Mouse (Mus musculus) heart, postnatal 0 days (tissue): ENCODE measurements around the gene Abcg4. TPM values are rescaled to one million over a fixed set of nuclear protein-coding genes. Genes with fewer than 3 reads are reported as not detected.
A peak's percentile ranks its signal among the peaks of the same experiment; 100 is the strongest.

Source experiments
- ATAC-seq: fragments of 200-750 bp; cut with Nextera tagmentation; 2 replicates; pipeline ENCODE4 v1.8.0; 2017; ENCODE audit warnings: low read depth, moderate number of reproducible peaks, moderate library complexity; ENCODE audit not compliant: insufficient read depth
- DNase-seq: peaks from one replicate; pipeline ENCODE4 v3.0.0-alpha.2; 2016; ENCODE audit warnings: low spot score
- H3K27ac ChIP-seq: fragments of 300-500 bp; sonication (generic); 2 replicates; pipeline ENCODE4 v1.5.1; 2014; ENCODE audit warnings: low read depth, mild to moderate bottlenecking
- H3K27me3 ChIP-seq: fragments of 300-500 bp; sonication (generic); 2 replicates; pipeline ENCODE4 v1.6.1; 2014; ENCODE audit warnings: low read length, mixed read lengths; ENCODE audit not compliant: control insufficient read depth, insufficient read depth
- H3K36me3 ChIP-seq: fragments of 300-500 bp; sonication (generic); replicated peaks from 2 replicates; pipeline ENCODE4 v1.6.1; 2014; ENCODE audit warnings: low read length, mixed read lengths; ENCODE audit not compliant: control insufficient read depth, insufficient read depth
- H3K4me1 ChIP-seq: fragments of 300-500 bp; sonication (generic); 2 replicates; pipeline ENCODE4 v1.6.1; 2014; ENCODE audit warnings: antibody characterized with exemption; ENCODE audit not compliant: control insufficient read depth, insufficient read depth
- H3K4me2 ChIP-seq: fragments of 300-500 bp; sonication (generic); 2 replicates; pipeline ENCODE4 v1.6.1; 2014; ENCODE audit warnings: low read depth, mild to moderate bottlenecking, low read length, moderate library complexity
- H3K4me3 ChIP-seq: fragments of 300-500 bp; sonication (generic); 2 replicates; pipeline ENCODE4 v1.5.1; 2014; ENCODE audit warnings: low read depth, low read length
- H3K9ac ChIP-seq: fragments of 300-500 bp; sonication (generic); replicated peaks from 2 replicates; pipeline ENCODE4 v1.6.1; 2014; ENCODE audit warnings: low read depth, low read length, mixed read lengths
- H3K9me3 ChIP-seq: fragments of 300-500 bp; sonication (generic); replicated peaks from 2 replicates; pipeline ENCODE4 v1.6.1; 2016; ENCODE audit warnings: low read length; ENCODE audit not compliant: control insufficient read depth
- CTCF ChIP-seq: IDR thresholded peaks from 2 replicates; pipeline ENCODE4 v1.5.1; 2016; ENCODE audit warnings: antibody characterized with exemption, control low read depth, low read depth
- EP300 ChIP-seq: IDR thresholded peaks from 2 replicates; pipeline ENCODE4 v1.6.1; 2016; ENCODE audit warnings: antibody characterized with exemption, low read depth
- WGBS: fragments of 180-500 bp; shearing (Covaris S2); extraction: QIAGEN DNeasy Blood & Tissue Kit; methylation state at CpG from one replicate; pipeline ENCODE4 v1.1.7; 2014; 5-methylcytosine and 5-hydroxymethylcytosine counted together
- microRNA-seq: library from miRNA; unstranded; fragments of <30 nt; microRNA quantifications from one replicate; pipeline ENCODE4, GENCODE M21; 2016
- polyA plus RNA-seq: library from polyadenylated mRNA; unstranded; fragments of >200 nt; fragmentation: Nextera tagmentation; extraction: Ambion mirVana; gene quantifications from 2 replicates; pipeline ENCODE4 v1.2.1, GENCODE M21; 2015
- total RNA-seq: library from RNA; depleted of rRNA; stranded (reverse); fragments of >200 nt; gene quantifications from 2 replicates; pipeline ENCODE4 v1.2.3, GENCODE M21; 2014; ENCODE audit warnings: low replicate concordance; rRNA removed

The Abcg4 gene
- total and polyA plus RNA-seq, 2 experiments from 2014 or later = 0.49 to 2.1 TPM

DNA sequence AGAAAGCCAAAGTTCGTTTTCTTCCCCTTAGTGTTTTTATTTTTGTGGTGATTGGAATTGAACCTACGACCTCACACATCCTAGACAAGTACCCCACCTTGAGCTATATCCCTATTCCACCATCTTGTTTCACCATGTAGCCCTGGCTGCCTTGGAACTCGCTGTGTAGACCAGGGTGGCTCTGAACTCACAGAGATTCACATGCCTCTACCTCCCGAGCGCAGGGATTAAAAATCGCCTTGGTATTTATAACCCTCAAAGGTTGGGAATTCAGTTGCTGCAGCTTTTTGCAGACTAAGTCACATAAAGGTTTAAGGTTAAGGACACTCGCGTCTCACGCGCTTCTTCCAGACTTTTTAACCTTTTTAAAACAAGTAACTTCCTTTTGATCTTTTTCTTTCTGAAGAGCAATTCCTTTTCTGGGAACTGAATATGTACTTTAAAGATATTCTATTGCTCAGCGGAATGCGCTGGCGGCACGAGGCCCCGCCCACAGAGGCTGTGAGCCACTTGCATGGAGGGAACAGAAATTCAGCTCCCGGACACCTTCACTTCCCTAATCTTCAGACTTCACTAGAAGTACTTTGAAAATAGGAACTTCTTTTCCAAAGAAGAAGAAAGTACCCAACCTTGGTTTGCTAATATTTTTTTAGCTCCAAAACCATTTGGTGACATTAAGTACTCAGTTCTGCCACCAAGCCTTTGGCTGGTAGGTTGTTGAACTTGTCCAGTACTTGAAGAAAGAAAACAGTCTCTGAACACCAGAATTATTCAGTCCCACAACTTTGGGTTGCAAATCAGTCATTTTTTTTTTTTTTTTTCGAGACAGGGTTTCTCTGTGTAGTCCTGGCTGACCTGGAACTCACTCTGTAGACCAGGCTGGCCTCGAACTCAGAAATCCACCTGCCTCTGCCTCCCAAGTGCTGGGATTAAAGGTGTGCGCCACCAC, 53.7 kb downstream of the Abcg4 start:
- H3K9ac ChIP-seq = peak overlapping the region; percentile 49; the same call in 1 of the 2 replicates
- TF ChIP-seq CTCF (no peak), EP300 (0 out of 2 replicates have a peak, but pooled peaks have one; percentile 2)
- peak; percentile 68 for DNase-seq
- WGBS = 20% methylated on average over 19 of the region's 19 CpGs
- H3K4me1 ChIP-seq = peaks cover 21% of the 10 kb centered on the region
- ATAC-seq = no peak
- peak overlapping the region; percentile 75 for H3K4me3 ChIP-seq
- no peaks in the 10 kb centered on the region for H3K9me3 ChIP-seq
- peak overlapping the region; percentile 52 for H3K4me2 ChIP-seq
- no peaks in the 10 kb centered on the region for H3K27me3 ChIP-seq
- H3K27ac ChIP-seq = peak overlapping the region; percentile 69
- H3K36me3 ChIP-seq = no peaks in the 10 kb centered on the region

DNA sequence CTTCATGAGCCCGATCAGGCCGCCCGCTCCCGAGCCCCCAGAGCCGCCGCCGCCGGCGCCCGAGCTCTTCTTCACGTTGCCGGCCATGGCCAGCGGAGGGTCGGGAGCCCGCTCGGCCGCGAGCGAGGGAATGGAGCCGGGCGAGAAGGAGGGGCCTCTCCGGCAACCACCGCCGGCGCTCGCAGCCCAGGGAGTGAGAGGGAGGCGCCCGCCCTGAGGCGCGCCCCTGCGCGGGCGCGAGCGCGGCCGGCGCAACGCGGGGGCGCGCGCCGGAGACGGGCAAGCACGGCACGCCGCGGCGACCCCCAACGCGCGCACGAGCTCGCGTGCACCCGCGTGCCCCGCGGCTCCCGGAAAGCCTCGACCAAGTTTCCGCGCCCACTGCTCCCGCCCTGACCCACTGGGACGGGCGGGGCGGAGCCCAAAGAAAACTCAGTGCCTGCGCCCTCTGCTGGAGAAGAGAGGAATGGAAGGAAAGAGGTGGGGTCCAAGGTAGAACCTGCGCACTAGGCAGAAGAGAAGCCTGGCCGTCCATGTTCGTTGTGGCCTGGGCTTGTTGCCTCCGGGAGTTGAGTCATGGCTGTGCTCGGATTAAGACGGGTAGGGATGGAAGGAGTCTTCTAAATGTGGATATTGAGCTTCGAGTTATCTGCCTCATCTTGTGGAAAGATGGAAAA, 54.5 kb downstream of the Abcg4 start, which contains the start of gene Cbl:
Gene Cbl (minus strand): TSS at position 248 of the 677 bp plus-strand sequence.
- H3K4me1 ChIP-seq = peaks cover 26% of the 10 kb centered on the region
- H3K36me3 ChIP-seq = no peaks in the 10 kb centered on the region
- WGBS = under 1% methylated on average over 41 of the region's 76 CpGs
- H3K27ac ChIP-seq = peak within 1 kb of the TSS; percentile 88
- H3K9ac ChIP-seq = peak within 1 kb of the TSS; percentile 84
- peak within 1 kb of the TSS; percentile 75 for H3K4me2 ChIP-seq
- ATAC-seq (peak; percentile 91), DNase-seq (peak; percentile 96)
- no peaks in the 10 kb centered on the region for H3K27me3 ChIP-seq
- peak within 1 kb of the TSS; percentile 75 for H3K4me3 ChIP-seq
- TF ChIP-seq EP300 (peak; percentile 31), CTCF (peak; percentile 99)
- no peaks in the 10 kb centered on the region for H3K9me3 ChIP-seq

DNA sequence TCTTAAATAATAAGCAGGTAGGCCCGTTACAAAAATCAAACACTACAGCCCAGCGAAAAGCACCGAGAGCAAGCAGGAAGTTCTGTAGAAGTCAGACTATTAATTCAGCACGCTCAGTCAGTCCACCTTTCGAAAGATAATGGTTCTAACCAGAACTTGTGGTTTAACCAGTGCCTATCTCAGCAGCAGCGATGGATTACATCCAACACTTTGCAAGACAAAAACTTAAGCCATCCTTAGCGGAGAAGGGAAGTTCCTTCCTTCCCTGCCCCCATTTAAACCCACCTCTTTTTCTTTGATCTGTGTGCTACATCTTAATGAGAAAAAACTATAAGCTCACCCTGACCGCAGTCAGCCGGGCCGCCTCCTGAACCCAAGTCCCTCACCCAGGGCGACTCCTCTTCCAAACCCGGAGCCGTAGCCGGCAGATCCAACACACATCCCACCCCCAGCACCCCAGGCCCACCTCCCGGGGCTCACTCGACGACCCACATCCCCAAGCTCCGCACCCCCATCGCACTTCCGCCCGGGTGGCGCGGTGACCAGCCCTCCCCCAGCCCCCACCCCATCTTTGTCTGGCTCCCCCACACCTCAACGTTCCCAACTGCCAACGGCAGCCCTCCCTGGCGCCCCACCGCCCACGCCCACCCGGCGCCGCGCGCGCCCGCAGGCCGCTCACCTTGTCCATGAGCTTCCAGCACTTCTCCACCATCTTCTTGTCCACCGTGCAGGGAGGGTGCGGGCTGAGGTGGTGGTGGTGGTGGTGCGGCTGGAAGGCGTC, 55.2 kb downstream of the Abcg4 start:
- peak; percentile 55 for ATAC-seq
- H3K4me2 ChIP-seq = peak overlapping the region; percentile 75
- H3K9ac ChIP-seq = peak overlapping the region; percentile 84
- peak; percentile 16 for DNase-seq
- peak overlapping the region; percentile 88 for H3K27ac ChIP-seq
- no peaks in the 10 kb centered on the region for H3K9me3 ChIP-seq
- peaks cover 29% of the 10 kb centered on the region for H3K4me1 ChIP-seq
- no peaks in the 10 kb centered on the region for H3K27me3 ChIP-seq
- H3K4me3 ChIP-seq = peak overlapping the region; percentile 75
- TF ChIP-seq CTCF (no peak), EP300 (no peak; the same call in 1 of the 2 replicates)
- WGBS = under 1% methylated on average over 39 of the region's 40 CpGs
- H3K36me3 ChIP-seq = no peaks in the 10 kb centered on the region

DNA sequence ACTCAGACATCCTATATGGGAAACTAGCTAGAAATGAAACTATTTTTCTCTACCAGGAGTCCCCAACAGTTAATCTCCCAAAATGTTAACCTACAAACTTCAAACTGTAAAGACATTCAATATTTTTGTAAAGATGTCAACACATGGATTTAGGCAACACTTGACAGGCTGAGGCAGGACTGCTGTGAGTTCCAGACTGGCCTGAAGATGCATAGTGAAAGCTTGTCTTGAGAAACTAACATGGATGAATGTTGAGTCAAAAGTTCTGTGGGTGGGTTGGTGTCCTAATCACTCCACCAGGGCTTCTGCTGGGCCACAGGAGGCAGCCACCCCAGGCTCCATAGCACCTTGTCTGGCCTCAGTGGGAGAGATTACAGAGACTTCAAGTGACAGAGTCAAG, 56.8 kb downstream of the Abcg4 start:
- peak overlapping the region; percentile 75; the same call in 1 of the 2 replicates for H3K4me2 ChIP-seq
- no peaks in the 10 kb centered on the region for H3K27me3 ChIP-seq
- no peaks in the 10 kb centered on the region for H3K9me3 ChIP-seq
- H3K4me1 ChIP-seq = peaks cover 29% of the 10 kb centered on the region
- ATAC-seq = no peak
- H3K36me3 ChIP-seq = no peaks in the 10 kb centered on the region
- H3K27ac ChIP-seq = no peak overlapping the region
- TF ChIP-seq CTCF = no peak
- no peak for TF ChIP-seq EP300
- no peak overlapping the region for H3K9ac ChIP-seq
- H3K4me3 ChIP-seq = no peak overlapping the region
- DNase-seq = no peak

DNA sequence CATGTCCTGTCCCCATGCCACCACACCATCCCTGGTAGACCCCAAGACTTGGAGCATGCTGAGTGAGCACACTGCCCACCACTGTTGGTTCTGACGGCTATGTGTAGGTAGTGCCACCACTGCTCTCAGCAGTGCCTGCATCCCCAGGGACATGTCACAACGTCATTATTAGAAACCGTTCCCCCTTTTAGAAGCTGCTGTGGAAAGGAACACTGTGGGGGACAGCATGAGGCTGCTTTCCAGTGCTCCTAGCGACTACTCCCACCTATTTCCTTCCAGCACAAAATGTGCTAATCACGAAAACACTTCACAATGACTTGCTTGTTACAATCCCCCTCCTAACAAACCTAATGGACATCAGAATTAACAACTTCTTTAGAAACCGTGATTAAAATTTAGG, 62.4 kb downstream of the Abcg4 start:
- H3K4me1 ChIP-seq = 0 out of 2 replicates have a peak, but pooled peaks cover 26% of the 10 kb centered on the region
- ATAC-seq = no peak
- no peak overlapping the region for H3K4me2 ChIP-seq
- H3K36me3 ChIP-seq = no peaks in the 10 kb centered on the region
- 26% methylated on average over 6 of the region's 6 CpGs for WGBS
- H3K27ac ChIP-seq = peak overlapping the region; percentile 51; the same call in 1 of the 2 replicates
- no peak overlapping the region for H3K4me3 ChIP-seq
- DNase-seq = peak; percentile 33
- no peak overlapping the region for H3K9ac ChIP-seq
- H3K9me3 ChIP-seq = no peaks in the 10 kb centered on the region
- H3K27me3 ChIP-seq = no peaks in the 10 kb centered on the region
- TF ChIP-seq CTCF (no peak), EP300 (no peak)

Small RNA genes within 50 kb of the gene (microRNA-seq; reads per million reads assigned to microRNA genes)
- not detected for gene Gm44335

Other genes with a start within 250 kb of the Abcg4 start
- gene Thy1, start 245.2 kb downstream of the Abcg4 start, total RNA-seq = 6.3 and 12.5 TPM in 2 replicates
- gene Thy1, start 245.2 kb downstream of the Abcg4 start, polyA plus RNA-seq = 3.6 and 4.4 TPM in 2 replicates
- gene Usp2, start 221.6 kb downstream of the Abcg4 start, total RNA-seq = 44.9 and 48.6 TPM in 2 replicates
- 114 and 121 TPM in 2 replicates for gene Usp2, start 221.6 kb downstream of the Abcg4 start, polyA plus RNA-seq
- gene Mfrp, start 186.9 kb downstream of the Abcg4 start, total RNA-seq = not detected in 2 replicates
- not detected in 2 replicates for gene Mfrp, start 186.9 kb downstream of the Abcg4 start, polyA plus RNA-seq
- gene C1qtnf5, start 181.4 kb downstream of the Abcg4 start, total RNA-seq = 9.0 TPM in 2 replicates
- gene C1qtnf5, start 181.4 kb downstream of the Abcg4 start, polyA plus RNA-seq = 4.1 and 4.5 TPM in 2 replicates
- gene Gm49380, start 175.1 kb downstream of the Abcg4 start, total RNA-seq = not detected in 2 replicates
- gene Gm49380, start 175.1 kb downstream of the Abcg4 start, polyA plus RNA-seq = 0.10 TPM in 1 of 2 replicates, not detected in the other
- gene Rnf26, start 175.1 kb downstream of the Abcg4 start, total RNA-seq = 13.0 and 16.6 TPM in 2 replicates
- gene Rnf26, start 175.1 kb downstream of the Abcg4 start, polyA plus RNA-seq = 13.7 and 14.1 TPM in 2 replicates
- 190 and 209 TPM in 2 replicates for gene Mcam, start 154.1 kb downstream of the Abcg4 start, total RNA-seq
- 47.1 and 54.2 TPM in 2 replicates for gene Mcam, start 154.1 kb downstream of the Abcg4 start, polyA plus RNA-seq
- 17.6 and 18.6 TPM in 2 replicates for gene Cbl, start 54.6 kb downstream of the Abcg4 start, total RNA-seq
- 4.3 and 5.2 TPM in 2 replicates for gene Cbl, start 54.6 kb downstream of the Abcg4 start, polyA plus RNA-seq
- gene Ccdc153, start 47.9 kb downstream of the Abcg4 start, total RNA-seq = not detected in 2 replicates
- 2.0 TPM in 1 of 2 replicates, not detected in the other for gene Ccdc153, start 47.9 kb downstream of the Abcg4 start, polyA plus RNA-seq
- not detected in 2 replicates for gene Pdzd3, start 37.1 kb downstream of the Abcg4 start, total RNA-seq
- 0.07 and 0.10 TPM in 2 replicates for gene Pdzd3, start 37.1 kb downstream of the Abcg4 start, polyA plus RNA-seq
- 10.4 and 15.4 TPM in 2 replicates for gene Nlrx1, start 20.0 kb downstream of the Abcg4 start, total RNA-seq
- gene Nlrx1, start 20.0 kb downstream of the Abcg4 start, polyA plus RNA-seq = 8.9 and 10.2 TPM in 2 replicates
- gene Hinfp, start 17.1 kb upstream of the Abcg4 start, total RNA-seq = 14.8 and 26.3 TPM in 2 replicates
- gene Hinfp, start 17.1 kb upstream of the Abcg4 start, polyA plus RNA-seq = 7.6 and 9.4 TPM in 2 replicates
- 14.5 and 16.8 TPM in 2 replicates for gene C2cd2l, start 31.7 kb upstream of the Abcg4 start, total RNA-seq
- 4.7 and 5.0 TPM in 2 replicates for gene C2cd2l, start 31.7 kb upstream of the Abcg4 start, polyA plus RNA-seq
- gene Dpagt1, start 37.4 kb upstream of the Abcg4 start, total RNA-seq = 27.6 and 33.3 TPM in 2 replicates
- 24.5 and 25.2 TPM in 2 replicates for gene Dpagt1, start 37.4 kb upstream of the Abcg4 start, polyA plus RNA-seq
- 285 and 447 TPM in 2 replicates for gene H2afx, start 46.1 kb upstream of the Abcg4 start, total RNA-seq
- gene H2afx, start 46.1 kb upstream of the Abcg4 start, polyA plus RNA-seq = 69.3 and 71.2 TPM in 2 replicates
- gene Hmbs, start 55.6 kb upstream of the Abcg4 start, total RNA-seq = 61.5 and 96.3 TPM in 2 replicates
- gene Hmbs, start 55.6 kb upstream of the Abcg4 start, polyA plus RNA-seq = 81.3 and 84.0 TPM in 2 replicates
- 25.0 and 27.8 TPM in 2 replicates for gene Vps11, start 73.1 kb upstream of the Abcg4 start, total RNA-seq
- 17.7 TPM in 2 replicates for gene Vps11, start 73.1 kb upstream of the Abcg4 start, polyA plus RNA-seq
- 35.5 and 37.8 TPM in 2 replicates for gene Hyou1, start 90.9 kb upstream of the Abcg4 start, total RNA-seq
- gene Hyou1, start 90.9 kb upstream of the Abcg4 start, polyA plus RNA-seq = 5.4 and 5.9 TPM in 2 replicates
- gene Slc37a4, start 108.2 kb upstream of the Abcg4 start, total RNA-seq = 83.8 and 97.2 TPM in 2 replicates
- gene Slc37a4, start 108.2 kb upstream of the Abcg4 start, polyA plus RNA-seq = 32.2 and 35.1 TPM in 2 replicates
- gene Rps25, start 118.5 kb upstream of the Abcg4 start, total RNA-seq = 302 and 464 TPM in 2 replicates
- 1,421 and 1,578 TPM in 2 replicates for gene Rps25, start 118.5 kb upstream of the Abcg4 start, polyA plus RNA-seq
- 30.8 and 58.4 TPM in 2 replicates for gene Trappc4, start 119.0 kb upstream of the Abcg4 start, total RNA-seq
- gene Trappc4, start 119.0 kb upstream of the Abcg4 start, polyA plus RNA-seq = 72.5 and 79.0 TPM in 2 replicates
- gene Ccdc84, start 130.0 kb upstream of the Abcg4 start, total RNA-seq = 13.7 and 45.1 TPM in 2 replicates
- gene Ccdc84, start 130.0 kb upstream of the Abcg4 start, polyA plus RNA-seq = 17.2 and 17.7 TPM in 2 replicates
- not detected in 2 replicates for gene Foxr1, start 152.5 kb upstream of the Abcg4 start, total RNA-seq
- gene Foxr1, start 152.5 kb upstream of the Abcg4 start, polyA plus RNA-seq = not detected in 2 replicates
- gene Upk2, start 166.4 kb upstream of the Abcg4 start, total RNA-seq = 18.0 TPM in 1 of 2 replicates, not detected in the other
- gene Upk2, start 166.4 kb upstream of the Abcg4 start, polyA plus RNA-seq = not detected in 2 replicates
- 12.4 and 33.9 TPM in 2 replicates for gene Bcl9l, start 194.2 kb upstream of the Abcg4 start, total RNA-seq
- 4.4 and 5.2 TPM in 2 replicates for gene Bcl9l, start 194.2 kb upstream of the Abcg4 start, polyA plus RNA-seq